Mouse (Mus musculus) E14TG2a.4 (cell line): ENCODE data around the gene Ankfn1.

Experiments used
- CTCF ChIP-seq: conservative IDR thresholded peaks from 2 replicates; pipeline ENCODE4 v1.5.1; 2014; ENCODE audit warnings: low read length
- NANOG ChIP-seq: IDR thresholded peaks from 2 replicates; pipeline ENCODE4 v1.6.1; 2014; ENCODE audit warnings: borderline replicate concordance, low read length, mixed read lengths

GRCm38 (mm10) chr11:89772941-89773340 is 4.5 kb downstream of the Ankfn1 start:
- TF ChIP-seq CTCF (no peak), NANOG (no peak)
